Mouse (Mus musculus) brain, embryonic 18.5 days (tissue): ENCODE measurements around the gene Gm3164.
"Not testable (repeated sequence)": the region's sequence is repeated elsewhere in the genome, so short reads cannot be mapped to it uniquely, and the experiment has no call there.

Source experiments
- DNase-seq: peaks from one replicate; pipeline ENCODE4 v3.0.0-alpha.2; 2012; ENCODE audit warnings: low read depth, low spot score

Gene Gm3164

DNA sequence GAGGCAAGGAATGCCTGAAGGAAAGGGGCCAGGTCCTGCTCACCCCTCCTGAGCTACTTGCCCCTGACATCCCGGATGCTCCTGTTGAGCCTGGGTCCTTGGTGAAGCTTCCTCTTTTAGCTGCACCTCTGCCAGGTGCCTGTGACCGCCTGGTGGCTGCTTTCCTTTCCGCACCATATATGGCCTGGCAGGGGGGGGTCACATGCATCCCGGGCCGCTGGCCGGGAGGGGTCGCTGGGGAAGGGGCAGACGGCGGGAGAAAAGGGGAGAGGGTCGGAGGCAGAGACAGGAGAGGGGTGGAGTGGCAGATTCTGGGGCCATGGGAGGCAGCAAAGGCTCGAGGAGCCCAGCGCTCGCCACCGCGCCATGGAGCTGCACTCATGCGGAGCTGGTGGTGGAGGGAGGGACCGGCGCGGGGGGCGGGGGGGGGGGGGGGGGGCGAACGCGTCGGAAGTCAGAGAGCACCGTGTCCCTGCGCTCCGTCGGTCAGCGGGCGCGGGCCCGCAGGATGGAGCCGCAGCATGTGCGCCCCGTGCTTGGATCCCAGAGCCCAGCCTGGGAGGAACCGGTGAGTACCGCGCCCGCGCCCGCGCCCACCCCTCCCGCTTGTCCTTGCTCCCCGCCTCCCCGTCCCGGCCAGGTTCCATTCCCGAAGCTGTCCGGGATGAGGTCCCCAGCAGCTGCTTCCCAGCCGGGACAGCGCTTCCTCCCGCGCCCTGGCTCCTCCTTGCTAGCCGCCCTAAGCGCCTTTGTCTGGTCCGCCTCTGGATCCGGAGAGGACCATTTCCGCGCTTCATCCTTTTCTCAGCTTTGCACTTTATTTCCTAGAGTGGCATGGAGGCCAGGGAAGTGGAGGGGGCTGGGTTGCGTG is at the start of gene Gm3164:
TSS of gene Gm3164 (plus strand) at position 484 of the 871 bp plus-strand sequence.
- not testable (repeated sequence) for DNase-seq

DNA sequence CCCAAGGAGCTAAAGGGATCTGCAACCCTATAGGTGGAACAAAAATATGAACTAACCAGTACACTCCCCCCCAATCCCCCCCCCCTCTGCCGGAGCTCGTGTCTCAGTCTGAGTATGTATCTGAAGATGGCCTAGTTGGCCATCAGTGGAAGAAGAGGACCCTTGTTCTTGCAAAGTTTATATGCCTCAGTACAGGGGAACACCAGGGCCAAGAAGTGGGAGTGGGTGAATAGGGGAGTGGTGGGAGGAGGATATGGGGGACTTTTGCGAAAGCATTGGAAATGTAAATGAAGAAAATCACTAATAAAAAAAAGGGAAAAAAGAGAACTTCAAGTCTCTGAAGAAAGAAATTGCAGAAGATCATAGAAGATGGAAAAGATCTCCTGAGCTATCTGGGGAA is 46.3 kb upstream of the Gm3164 start:
- not testable (repeated sequence) for DNase-seq

DNA sequence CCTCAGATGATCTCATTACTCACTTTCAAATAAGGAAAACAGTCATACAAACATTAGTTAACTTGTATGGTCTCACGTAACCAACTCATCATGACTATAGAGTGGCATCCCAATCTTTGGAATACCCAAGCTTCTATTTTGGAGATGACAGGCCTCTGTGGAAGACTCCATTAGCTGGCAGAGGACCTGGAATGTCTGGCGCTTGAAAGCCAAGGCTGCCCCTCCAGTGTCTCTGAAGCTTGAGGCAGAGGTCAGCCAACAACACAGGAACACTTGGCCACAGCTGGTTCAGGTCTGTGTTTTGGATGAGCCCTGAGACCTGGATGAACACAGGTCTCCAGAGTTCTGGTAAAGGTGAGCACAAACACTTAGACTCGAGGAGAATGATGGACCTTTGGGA is 45.6 kb upstream of the Gm3164 start:
- not testable (repeated sequence) for DNase-seq

DNA sequence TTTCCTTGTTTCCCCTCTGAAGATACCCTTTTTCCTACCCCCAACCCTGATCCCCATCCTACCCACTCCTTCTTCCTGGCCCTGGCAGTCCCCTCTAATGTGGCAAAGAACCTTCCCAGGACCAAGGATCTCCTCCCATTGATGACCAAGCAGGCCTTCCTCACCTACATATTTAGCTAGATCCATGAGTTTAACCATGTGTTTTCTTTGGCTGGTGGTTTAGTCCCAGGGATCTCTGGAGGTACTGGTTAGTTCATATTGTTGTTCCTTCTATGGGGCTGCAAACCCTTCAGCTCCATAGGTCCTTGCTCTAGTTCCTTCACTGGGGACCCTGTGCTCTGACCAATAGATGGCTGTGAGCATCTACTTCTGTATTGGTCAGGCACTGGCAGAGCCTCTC is 37.4 kb upstream of the Gm3164 start:
- DNase-seq = not testable (repeated sequence)

DNA sequence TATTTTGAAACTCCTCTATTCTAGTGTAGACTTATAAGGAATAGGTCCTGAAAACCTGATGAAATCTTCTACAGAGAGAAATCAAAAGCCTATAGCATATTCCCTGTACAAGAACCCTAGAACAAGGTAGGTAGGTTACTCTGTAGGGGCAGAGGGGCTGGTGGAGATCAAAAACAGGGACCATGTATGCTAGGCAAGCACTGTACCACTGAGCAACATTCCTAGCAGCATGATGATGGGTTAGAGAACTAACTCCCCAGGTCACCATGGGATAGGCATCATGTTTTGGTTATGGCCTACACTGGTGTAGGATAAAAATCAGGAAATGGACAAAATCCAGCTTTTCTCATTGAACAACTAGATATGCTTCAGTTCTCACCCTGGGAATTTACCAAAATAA is 29.6 kb upstream of the Gm3164 start:
- not testable (repeated sequence) for DNase-seq

DNA sequence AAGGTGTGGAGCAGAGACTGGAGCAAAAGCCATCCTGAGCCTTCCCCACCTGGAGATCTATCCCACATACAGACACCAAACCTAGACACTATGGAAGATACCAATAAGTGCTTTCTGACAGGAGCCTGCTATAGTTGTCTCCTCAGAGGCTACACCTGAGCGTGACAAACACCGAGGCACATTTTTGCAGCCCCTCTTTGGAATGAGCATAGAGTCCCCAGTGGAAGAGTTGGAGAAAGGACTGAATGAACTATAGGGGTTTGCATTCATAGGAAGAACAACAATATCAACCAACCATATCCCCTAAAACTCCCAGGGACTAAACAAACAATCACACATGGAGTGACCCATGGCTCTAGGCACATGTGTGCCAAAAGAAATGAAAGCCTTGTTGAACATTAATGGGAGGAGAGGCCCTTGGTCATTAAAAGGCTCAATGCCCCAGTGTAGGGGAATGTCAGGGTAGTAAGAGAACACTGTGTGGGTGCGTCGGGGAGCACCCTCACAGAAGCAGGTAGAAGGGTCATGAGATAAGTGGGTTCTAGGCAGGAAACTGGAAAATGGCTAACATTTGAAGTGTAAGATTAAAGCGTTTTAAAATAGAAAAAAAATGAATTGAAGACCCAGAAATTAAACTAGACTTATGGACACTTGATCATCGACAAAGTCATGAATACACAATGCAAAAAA is 22.3 kb upstream of the Gm3164 start:
- not testable (repeated sequence) for DNase-seq

DNA sequence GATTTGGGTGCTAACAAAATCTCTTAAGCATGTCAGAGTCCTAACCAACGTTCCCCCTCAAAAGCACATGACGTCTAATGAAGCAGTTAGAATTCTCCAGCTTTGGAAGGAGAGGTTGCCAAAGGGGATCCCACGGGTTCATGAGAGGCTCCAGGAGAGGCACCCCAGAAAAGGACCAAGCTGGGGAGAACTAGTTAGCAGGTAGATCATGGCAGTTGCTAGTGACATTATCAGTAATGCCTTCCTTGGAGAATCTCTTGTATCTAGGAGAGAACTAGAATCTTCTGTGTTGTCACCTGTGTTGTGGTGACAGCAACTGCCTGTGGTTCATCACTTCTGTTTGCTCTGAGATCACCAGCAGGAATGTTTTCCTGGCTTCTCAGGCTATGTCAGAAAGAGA is 18.0 kb upstream of the Gm3164 start, which contains the start of gene Gm3159:
TSS of gene Gm3159 (plus strand) at position 301 of the 400 bp plus-strand sequence.
- DNase-seq = not testable (repeated sequence)

DNA sequence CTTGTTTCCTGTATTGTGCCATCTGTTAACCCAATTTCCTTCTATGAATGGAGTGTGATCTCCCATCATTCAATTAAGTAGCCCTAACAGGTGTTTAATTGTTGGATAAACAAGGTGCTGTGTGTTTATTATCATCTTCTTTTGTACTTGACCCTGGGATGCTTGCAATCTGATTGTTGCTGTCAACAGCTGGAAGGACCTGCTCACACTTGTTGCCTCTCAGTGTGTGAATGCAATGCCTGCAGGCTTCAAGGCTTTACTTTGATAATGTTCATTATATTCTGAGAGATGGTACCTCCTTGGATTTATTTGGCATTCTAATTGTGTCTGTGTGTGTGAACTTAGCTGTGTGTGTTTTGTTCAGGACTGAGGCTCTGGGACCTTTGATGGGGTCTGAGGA is 16.6 kb upstream of the Gm3164 start:
- DNase-seq = not testable (repeated sequence)

DNA sequence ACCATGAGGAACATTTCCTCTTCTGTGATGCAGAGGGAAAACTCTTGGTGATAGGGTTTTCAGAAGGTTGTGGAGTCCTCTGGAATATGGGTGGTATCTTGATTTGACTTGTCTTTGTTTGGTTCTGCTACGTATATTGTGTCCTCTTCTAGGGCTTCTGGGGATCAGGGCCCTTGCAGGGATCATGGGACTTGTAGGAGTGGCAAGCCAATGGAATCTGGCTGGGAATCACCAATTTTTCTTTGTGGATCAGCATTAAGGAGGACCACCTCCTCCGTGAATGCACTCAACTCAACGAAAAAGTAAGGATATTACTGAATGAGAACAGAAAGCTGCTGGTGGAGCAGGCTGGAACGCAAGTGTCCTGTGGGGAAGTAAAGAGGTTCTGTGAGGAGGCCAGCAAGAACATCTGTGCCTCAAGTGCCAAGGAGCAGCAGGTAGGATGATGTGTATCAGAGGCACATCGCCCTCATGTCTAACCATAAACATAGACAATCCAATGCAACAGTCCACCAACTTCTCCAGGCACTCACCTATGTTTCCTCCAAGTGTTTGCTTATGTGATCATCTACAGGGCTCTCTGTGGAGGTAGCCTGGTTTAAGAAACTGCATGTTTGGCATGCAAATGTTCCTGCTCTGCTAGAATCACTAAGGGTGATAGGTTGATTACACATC is 15.0 kb upstream of the Gm3164 start:
- not testable (repeated sequence) for DNase-seq

DNA sequence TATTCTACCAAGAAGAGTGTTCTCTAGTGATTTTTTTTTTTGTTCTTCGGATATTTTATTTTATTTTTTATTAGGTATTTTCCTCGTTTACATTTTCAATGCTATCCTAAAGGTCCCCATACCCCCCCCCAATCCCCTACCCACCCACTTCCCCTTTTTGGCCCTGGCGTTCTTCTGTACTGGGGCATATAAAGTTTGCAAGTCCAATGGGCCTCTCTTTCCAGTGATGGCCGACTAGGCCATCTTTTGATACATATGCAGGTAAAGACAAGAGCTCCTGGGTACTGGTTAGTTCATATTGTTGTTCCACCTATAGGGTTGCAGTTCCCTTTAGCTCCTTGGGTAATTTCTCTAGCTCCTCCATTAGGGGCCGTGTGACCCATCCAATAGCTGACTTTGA is 14.0 kb upstream of the Gm3164 start:
- not testable (repeated sequence) for DNase-seq

DNA sequence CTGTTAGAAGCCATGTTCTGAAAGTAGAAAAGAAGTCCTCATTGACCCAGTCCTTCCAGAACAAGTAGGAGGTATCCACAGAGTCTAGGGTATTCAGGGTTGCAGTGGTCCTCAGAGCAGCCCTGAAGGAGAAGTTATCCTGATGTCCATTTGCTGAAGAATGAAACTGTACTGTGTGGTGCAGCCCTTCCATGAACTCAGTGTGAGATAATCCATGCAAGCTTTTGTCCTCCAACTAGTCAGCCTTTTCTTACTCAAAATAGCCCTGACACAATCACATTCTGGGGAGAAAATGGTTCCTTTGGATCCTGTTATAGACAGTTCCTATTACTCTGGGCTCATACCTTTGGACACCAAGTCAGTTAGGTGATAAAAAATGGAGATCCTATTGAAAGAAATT is 11.4 kb upstream of the Gm3164 start:
- DNase-seq = not testable (repeated sequence)

DNA sequence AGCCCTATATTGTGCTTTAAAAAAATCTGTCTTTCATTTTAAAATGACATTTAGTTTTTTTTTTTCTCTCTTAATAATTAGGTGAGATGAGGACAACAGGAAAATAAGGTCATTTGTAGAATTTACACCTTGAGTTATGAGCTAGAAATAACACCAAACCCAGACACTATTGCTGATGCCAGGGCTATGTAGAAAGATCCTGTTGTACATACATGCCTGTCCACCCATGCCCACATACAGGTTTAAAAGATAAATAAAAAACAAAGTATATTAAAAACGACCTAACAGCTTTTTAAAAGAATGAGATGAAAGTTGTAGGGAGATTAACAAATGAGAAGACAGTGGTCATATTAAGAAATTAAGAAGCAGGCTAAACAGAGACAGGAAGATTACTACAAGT is 5.3 kb upstream of the Gm3164 start:
- DNase-seq = not testable (repeated sequence)

DNA sequence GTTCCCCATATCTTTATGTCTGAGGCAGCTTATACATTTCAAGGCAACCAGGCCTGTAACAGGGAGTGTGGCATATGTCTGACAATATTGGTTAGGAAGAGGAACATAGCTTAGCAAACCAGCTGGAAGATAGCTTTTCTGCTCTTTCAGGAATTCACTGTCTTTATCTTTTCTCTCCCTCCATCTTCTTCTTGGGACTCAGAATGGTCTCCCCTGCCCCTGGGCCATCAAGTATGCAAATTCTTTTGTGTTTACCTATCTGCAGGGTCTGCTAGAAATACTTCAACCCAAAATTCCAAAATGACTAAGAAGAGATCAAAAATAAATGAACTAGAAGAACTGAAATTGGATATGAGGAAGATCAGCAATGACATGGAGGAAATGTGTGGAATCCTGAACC is 15.4 kb downstream of the Gm3164 start, which contains the start of gene Gm3173:
TSS of gene Gm3173 (plus strand) at position 301 of the 400 bp plus-strand sequence.
- DNase-seq = not testable (repeated sequence)

DNA sequence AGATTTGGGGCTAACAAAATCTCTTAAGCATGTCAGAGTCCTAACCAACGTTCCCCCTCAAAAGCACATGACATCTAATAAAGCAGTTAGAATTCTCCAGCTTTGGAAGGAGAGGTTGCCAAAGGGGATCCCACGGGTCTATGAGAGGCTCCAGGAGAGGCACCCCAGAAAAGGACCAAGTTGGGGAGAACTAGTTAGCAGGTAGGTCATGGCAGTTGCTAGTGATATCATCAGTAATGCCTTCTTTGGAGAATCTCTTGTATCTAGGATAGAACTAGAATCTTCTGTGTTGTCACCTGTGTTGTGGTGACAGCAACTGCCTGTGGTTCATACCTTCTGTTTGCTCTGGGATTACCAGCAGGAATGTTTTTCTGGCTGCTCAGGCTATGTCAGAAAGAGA is 66.2 kb downstream of the Gm3164 start, which contains the start of gene Gm3182:
TSS of gene Gm3182 (plus strand) at position 301 of the 400 bp plus-strand sequence.
- not testable (repeated sequence) for DNase-seq
